Mouse (Mus musculus): ENCODE data around the gene Ugt1a6a.
A peak's percentile ranks its signal among the peaks of the same experiment; 100 is the strongest.

Gene Ugt1a6a

DNA sequence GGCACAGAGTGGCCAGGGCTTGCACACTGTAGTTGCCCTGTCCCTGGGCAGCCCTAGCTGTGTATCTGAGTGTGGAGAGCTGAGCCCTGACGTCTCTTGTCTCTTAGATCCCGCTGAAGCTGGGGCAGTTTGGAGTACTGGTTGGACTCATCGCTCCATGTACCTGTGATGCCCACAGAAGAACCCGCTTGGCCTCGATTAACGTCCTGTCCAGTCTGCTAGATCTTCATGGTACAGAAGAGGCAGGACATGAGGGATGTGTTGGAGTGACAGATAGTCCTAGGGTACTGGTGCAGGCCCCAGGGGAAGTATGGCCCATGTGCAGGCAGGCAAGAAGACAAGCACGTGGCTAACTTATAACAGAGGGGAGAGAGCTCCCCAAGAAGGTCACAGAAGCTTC is 115.0 kb downstream of the Ugt1a6a start:
- no peak for DNase-seq (ENCODE audit: low spot score)

DNA sequence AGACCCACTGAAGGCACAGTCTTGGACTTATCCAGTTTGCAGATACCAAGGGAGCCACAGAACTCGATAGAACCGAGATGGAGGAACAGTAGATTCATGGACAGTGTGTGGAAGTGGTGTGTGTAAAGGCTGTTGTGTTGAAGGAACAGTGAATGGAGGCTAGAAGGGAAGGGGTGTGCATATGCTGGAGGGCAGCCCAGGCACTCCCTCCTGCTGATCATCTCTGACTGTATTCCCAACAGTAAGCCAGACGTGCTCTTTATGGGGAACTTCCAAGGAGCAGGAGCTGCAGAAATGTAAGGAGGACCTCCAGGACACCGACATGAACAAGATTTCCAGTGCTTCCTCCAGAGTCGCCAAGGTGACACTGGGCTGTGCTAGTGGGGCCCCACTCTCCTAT is 115.4 kb downstream of the Ugt1a6a start:
- no peak for DNase-seq (ENCODE audit: low spot score)

DNA sequence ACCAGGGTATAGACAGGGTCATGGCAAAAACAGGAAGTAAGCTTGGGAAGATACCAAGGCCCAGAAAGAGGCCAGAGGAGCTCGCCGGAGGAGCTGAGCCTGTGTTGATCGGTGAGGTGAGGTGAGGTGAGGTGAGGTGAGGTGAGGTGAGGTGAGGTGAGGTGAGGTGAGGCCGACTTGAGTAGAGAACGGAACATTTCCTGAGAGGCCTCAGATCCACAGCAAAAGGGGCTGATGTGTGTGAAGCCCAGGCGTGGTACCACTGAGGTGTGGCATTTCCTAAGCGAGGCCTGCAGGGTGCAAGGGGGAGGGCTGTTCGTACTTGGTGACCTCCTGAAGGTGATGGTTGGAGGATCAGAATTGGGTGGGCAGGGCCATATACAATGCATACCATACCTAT is 118.5 kb downstream of the Ugt1a6a start:
- no peak for DNase-seq (ENCODE audit: low spot score)

DNA sequence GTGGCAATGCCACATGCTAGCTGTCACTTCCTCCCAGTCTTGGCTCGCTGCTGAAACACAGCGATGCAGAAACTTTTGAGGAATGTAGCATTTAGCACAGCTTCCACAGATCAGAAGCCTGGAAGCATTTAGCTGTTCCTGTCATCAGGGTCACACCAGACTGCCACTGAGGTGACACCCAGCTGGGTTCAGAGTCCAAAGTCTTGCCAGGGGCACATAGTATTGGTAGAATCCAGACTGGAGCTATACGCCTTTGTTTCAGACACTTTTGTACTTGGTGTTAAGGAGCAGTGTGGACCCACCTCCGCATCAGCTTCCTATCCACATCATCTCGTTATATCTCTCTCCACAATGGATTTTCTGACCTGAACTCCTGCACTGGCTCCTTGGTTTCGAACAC is 118.9 kb downstream of the Ugt1a6a start:
- no peak for DNase-seq (ENCODE audit: low spot score)

DNA sequence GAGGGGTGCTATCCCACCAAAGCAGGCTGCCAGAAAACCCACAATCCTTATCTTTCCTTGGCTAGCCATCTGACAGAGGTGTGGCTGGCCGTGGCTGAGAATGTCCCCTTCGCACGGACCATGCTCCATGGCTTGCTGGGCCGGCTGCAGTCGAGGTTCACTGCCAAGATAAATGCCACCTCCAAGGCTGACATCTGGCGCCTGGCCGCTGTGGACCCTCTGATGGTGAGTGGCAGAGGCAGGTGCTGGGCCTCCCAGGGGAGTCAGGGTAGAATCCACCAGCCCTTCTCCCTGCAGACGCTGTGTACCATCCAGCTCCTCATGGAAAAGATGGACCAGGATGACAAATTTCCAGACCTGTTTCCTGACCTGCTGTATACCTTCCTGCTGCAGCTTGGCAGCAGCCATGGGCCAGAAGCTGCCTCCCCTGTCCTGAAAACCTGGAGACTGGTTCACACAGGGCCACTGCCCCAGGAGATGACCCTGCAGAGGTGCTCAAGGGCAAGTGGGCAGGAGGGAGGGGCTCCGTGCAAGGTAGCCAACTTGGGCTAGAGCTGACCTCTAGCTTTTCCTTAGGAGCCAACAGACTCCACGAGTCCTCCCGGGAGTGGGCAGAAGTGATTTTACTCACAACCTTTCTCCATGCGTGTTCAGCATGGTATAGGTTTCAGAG is 120.3 kb downstream of the Ugt1a6a start:
- DNase-seq (ENCODE audit: low spot score), result no peak

DNA sequence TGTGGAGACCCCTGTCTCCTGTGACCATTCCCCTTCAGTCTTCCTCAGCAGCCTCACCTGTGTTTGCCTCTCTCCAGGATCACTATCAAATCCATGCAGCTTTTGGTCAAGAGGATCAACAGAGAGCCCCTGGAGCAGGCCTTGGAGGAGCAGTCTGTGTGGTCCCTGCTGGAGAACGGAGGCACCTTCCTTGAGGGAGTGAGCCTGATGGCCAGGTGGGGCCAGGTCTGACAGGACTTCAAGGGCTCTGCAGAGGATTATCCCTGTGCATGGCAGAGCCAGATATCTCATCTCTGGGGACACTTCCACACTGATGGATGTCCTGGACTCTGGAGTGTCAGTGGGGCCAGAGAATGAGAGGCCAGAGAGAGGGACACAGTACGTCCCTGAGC is 120.9 kb downstream of the Ugt1a6a start:
- DNase-seq (ENCODE audit: low spot score), result no peak

DNA sequence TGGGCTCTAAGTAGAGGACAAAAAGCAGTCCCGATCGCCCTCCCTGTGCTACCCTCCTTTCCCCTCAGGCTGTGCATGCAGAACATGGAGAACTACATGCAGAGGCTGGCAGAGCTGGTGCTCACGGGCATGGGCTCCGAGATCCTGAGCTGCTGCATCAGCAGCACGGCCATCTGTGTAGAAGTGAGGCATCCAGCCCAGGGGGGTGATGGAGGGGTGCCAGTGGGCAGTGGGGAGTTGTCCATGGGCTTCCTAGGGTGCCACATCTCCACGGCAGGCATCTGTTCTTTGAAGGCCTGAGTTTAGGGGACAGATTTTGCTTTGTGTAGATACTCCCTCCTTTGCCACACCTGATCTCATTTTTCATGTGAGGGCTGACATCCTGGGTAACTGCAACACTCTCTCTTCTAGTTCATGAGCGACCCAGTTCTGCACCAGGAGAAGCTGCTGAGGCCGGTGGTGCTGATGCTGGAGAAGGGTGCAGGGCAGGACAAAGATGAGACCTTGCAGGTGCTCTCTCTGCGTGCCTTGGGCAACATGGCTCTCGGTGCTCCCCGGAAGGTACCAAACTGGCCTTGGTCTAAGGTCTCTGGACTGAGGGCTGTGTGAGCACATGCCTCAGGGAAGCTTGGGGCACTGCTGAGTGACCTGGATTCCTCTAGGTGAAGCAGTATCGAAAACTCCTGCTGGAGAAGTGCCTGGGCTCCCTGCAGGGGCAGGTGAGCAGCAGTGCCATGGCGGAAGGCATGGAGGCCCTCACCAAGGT is 121.6 kb downstream of the Ugt1a6a start:
- no peak for DNase-seq (ENCODE audit: low spot score)

DNA sequence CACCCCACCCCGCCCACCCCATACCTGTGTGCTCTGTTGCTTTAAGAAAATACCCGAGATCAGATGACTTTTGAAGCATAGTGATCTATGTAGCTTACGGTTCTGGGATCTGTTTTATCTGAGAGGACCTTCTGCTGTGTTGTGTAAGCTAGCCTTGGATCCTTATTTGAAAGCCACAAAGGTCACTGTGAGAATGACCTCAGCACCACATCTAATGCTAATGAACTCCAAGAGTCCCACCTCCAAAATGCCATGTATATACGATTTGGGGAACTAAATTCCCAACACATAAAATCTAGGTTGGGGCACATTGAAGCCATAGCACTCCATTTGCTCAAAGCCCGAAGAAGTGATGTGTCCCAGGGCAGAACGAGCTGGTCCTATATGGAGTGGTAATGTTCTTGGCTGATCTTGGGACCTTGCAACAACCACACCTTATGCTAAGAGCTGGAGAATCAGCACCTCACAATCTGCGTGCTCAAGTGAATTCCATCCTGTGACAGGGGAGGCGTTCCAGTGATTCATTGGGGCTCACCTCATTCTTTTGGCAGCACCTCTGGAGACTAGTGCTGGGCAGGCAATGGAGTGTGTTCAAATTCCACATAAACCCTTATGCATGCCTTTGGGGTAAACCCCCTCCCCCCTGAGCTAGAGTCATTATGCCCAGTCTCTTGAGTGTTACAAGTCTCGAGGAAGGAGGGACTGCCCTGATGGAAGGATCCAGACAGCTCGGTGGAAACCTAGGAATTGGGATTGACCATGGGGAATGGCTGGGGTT is 122.5 kb downstream of the Ugt1a6a start:
- no peak for DNase-seq (ENCODE audit: low spot score)

DNA sequence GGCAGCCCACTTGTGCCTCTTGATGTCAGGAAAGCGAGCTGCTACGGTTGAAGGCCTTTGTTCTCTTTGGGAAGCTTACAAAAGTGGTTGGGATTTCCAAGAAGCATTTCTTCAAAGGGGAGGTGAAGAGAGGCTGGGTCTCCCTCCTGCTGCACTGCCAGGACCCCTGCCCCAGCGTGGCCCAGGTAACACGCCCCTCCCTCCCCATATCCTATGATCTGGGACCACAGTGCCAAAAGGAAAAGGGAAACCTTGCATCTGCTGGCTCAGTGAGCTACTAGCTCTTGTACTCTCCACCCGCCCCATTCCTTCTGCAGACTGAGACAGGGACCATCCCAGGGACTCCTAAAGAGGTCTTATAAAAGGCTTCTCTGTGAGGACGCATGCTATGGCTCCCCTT is 123.1 kb downstream of the Ugt1a6a start:
- no peak for DNase-seq (ENCODE audit: low spot score)

DNA sequence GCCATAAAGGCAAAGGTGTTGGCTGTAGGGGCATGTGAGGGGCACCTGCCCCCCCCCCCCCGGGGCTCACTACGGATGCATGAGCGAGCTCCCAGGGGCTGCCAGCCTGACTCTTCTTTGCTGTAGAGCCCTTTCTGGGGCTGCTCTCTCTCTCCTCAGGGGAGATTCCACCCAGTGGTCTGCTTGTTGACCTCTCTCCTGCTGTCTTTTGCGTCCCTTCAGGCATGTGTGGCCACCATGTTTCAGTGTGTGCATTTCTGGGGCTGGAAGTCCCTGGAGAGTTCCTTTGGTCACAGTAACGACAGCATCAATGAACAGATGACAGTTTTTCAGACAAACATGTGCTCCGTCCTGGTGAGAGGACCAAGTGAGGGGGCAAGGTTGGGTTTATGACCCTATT is 123.8 kb downstream of the Ugt1a6a start:
- no peak for DNase-seq (ENCODE audit: low spot score)

DNA sequence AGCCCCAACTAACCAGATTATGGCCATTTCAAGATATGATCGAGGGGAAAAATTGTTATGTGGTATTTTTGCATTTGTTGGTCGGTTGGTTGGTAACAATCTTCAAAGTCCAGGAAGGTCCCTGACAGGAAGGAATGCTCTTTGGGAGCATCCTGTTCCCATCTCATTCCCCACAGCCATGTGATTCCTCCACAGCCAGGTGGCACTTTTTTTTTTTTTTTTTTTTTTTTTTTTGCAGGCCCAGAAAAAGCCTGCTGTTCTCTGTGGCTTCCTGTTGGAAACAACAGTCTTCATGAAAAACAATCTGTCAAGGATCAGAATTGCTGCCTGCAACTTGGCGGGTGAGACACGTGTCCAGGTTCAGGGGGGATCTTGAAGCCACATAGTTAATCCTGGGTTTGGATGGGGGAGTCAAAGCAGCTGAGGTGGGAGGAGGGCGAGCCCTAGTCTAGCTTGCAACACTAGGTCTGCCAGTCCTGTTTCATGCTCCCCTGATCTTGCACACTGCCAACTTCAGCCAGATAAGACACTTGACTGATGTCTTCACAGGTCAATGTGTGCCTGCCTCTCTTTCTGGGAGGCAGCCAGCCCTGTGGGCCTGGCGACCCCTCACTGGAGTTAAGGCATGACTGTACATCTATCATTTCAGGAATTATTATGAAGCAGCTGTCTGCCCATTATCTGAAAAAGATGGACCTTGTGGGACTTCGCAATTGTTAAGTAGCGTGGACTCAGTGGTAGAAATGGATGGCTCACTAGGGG is 124.5 kb downstream of the Ugt1a6a start:
- DNase-seq (ENCODE audit: low spot score), result peak; percentile 75

DNA sequence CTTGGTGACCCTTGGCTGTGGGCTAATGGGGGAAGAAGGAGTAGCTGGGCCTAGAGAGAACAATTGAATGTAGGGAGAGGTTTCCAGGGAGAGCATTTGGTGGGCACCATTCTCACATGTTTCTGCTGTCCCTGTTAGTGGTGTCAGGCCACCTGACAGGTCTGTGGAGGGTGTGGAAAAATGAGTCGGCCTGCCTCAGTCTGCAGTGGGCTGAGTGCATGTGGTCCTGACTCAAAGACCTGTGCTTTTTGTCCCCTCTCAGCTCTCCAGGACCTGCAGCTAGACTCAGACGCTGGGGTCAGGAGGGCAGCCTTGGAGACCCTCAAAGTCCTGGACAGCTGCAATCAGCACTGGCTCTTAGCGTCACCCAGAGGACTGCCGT is 125.0 kb downstream of the Ugt1a6a start:
- no peak for DNase-seq (ENCODE audit: low spot score)

DNA sequence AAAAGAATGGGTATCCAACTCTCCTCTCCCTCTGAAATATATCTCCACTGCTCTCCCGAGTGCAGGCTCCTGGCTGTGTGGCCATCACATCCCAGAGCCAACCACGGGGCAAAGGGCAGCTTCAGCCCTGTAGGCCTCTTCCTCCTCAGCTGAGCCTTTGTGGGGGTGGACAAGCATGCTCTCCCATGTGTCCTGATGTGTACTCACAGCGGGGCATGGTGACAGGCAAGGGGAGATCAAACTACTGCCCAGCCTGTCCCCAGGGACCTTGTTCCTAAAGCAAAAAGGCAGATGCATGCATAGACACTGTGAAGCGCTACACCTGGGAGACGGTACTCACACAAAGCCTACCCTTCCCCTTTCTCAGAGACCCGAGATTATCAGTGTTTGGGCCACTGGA is 125.5 kb downstream of the Ugt1a6a start:
- no peak for DNase-seq (ENCODE audit: low spot score)

DNA sequence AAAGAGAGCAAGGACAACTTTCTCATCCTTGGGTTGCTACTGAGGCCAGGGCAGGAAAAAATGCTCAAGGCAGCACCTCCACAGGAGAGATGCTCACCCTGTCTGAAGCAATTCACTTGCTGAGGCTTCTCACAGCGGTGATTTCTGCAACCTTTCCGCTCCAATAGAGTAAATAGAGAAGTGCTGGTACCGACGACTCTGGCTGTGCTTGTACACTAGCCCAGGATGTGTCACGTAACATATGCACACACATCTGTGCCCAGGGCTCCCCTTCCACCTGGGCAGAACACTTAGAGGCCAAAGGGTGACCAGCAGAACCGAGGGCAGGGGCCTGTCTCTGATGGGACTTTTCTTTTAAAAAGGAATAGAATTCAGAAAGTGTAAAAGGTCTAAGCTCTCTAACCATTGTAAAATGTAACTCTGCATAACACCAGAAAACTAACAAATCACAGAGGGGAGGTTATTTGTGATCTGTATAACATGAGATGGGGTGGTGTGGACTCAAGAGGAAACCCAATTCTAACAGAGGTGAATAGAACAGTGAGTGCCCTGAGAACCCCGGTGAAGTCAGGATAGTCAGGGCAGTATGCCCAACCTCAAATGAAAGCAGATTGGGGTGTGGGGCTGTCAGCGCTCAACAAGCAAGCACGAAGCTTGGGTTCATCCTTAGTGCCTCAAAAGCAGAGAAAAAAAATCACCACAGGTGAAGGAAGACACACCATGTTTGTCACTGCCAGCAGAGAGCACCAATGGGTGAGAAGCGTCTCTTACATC is 126.2 kb downstream of the Ugt1a6a start:
- DNase-seq (ENCODE audit: low spot score), result no peak

DNA sequence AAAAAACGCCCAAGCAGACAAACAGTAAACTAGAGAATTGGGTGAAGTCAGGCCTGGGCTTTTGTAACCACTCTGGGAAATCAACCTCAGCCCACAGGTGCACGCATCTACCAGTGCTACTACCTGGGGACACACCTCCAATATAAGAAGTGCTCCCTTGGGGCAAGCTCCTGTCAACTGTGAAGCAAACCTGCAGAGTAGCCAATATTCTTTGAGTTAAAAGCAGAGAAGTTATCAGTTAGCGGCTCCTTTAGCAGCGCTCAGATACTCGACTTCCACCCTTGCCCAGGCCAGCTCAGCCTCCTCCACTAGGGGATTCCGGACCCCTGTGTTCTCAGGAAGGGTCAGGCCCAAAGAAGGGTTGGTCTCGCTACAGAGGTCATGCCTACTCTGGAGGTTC is 127.1 kb downstream of the Ugt1a6a start:
- DNase-seq (ENCODE audit: low spot score), result peak; percentile 57

DNA sequence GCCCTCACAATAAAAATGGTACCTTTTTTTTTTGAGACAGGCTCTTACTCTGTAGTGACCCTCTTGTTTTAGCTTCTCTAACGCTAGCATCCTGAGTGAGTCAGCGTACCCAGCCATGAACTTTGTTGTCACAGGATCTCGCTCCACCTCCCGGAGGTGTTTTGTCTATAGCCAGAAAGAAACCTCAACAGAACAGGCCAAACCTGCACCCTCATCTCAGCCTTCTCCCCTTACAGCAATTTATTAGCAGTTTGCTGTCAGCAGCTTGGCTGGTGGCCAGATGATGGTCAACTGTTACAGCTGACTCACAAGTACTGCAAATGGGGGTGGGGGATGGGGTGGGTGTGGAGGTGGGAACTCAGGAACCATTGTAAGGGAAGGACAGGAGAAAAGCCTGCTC is 127.6 kb downstream of the Ugt1a6a start:
- DNase-seq (ENCODE audit: low spot score), result peak; percentile 99

DNA sequence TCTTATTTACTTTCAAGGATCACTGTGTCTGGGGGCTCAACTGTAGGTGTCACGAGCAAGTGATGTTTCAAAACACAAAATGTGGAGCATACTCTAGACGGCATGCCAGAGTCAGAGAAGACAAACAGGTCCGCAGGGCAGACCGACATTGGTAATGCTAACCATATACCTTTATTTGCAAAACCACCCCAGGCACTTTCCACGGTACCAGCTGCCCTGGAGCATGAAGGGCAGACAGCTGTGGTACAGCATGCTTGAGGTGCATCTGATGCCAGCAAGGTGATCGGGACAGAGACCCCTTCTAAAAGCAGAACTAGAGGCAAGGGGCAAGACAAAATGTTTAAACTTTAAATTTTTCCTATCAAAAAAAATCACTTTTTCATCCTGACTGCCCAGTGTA is 128.4 kb downstream of the Ugt1a6a start:
- DNase-seq (ENCODE audit: low spot score), result no peak

DNA sequence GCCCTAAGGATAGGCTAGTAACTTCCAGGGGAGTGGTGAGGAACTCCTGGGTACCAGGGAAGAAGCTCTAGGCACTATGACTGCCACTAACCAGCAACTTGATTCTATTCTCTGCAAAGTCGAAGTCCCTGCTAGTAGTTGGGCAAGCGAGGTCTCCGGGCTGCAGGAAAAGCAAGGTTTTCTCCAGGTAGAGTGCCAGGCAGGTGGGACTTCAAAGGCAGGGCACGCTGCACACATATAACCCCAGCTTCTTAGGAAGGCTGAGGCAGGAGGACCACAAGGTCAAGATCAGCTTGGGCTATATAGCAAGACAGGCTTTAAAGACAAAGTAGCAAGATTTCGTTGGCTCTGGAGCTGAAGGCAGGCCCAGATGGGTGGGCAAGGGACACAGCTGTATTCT is 129.2 kb downstream of the Ugt1a6a start:
- DNase-seq (ENCODE audit: low spot score), result no peak

DNA sequence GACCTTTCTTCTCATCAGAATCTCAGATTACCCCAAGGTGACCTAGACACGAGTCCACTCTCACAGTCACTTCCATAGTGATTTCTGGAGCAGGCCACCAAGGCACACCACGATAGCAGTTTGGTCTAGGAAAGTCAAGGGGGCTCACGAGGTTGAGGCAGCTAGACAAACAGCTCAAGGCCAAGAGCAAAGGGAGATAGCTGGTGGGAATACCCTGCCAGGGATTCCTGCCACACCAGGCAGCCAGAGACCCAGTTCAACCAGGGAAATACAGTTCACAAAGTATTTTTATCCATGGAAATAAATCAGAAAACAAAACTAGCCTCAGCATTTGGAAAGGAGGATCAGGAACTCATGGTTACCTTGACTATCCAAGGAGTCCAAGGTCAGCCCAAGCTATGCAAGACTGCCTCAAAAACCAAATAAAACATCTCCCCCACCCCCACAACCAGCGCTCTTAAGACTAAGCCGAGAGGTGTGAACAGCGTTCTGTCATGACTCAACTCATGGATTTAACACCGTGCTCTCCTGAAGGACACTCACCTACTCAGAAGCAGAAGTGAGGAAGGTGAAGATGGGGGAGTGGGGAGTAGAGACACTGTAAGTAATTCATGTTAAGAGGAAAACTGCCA is 129.7 kb downstream of the Ugt1a6a start:
- no peak for DNase-seq (ENCODE audit: low spot score)

DNA sequence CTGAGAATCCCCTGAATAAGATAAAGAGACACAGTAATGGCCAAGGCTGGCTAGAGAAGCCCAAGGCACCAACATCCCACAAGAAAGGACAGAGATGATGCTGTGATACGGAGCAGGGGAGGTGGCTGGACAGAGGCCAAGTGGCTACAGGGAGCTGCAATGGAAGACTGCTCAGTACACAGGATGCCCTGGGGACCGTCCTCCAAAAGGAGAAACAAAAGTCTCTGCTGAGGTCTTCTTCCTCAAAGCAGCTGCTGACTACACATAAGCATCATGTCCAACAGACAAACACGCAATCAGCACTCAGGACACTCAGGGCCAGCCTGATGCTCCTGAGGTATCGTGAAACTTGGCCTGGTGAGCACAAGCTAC is 130.2 kb downstream of the Ugt1a6a start:
- DNase-seq (ENCODE audit: low spot score), result no peak

DNA sequence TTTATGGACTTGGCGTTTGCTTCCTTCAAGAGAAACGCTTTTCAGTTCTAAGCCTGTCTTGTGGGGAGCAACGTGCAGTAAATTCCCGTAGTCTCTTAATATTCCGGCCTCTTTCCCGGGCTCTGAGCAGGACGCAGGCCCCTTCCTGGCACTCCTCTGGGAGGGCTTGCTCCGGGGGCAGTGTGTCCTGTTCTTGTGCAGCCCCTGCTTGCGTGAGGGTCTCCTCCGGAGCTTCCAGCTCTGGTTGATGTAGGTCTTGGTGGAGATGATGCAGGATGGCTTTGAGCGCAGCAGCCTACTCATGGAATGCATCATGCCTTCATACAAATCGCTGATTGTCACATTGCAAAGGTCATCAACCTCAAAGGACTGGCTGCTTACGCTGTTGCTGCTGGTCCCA is 131.5 kb downstream of the Ugt1a6a start:
- DNase-seq (ENCODE audit: low spot score), result no peak

All from urinary bladder, postnatal 25 days (tissue).